Mouse (Mus musculus) brain, embryonic 14.5 days (tissue): ENCODE data around the gene Kxd1.

Source experiments
- CTCF ChIP-seq: fragments of 200-500 bp; IDR thresholded peaks from 2 replicates; pipeline ENCODE4 v1.5.1; 2012; ENCODE audit warnings: inconsistent platforms, mild to moderate bottlenecking, moderate library complexity, borderline replicate concordance; ENCODE audit not compliant: insufficient read depth, insufficient read length; ENCODE audit errors: extremely low read depth
- POLR2A ChIP-seq: fragments of 200-500 bp; IDR thresholded peaks from 2 replicates; pipeline ENCODE4 v1.6.1; 2012; ENCODE audit warnings: mild to moderate bottlenecking, inconsistent platforms, borderline replicate concordance; ENCODE audit not compliant: poor library complexity, insufficient read depth, insufficient read length, severe bottlenecking; ENCODE audit errors: extremely low read depth

GRCm38 (mm10) chr8:70564696-70565235 is 37.0 kb upstream of the Kxd1 start:
- TF ChIP-seq POLR2A (no peak), CTCF (no peak)
